Mouse (Mus musculus) liver, adult (tissue): ENCODE measurements at regions not wholly inside any gene's neighbourhood (a gene's known extent, or its start where the extent isn't known, plus 50 kb on each side); places are given as distances from the start of the nearest gene placed in this dataset.

Source experiments
- GATA4 ChIP-seq: IDR thresholded peaks from 2 replicates; pipeline ENCODE4 v1.6.1; 2014; ENCODE audit warnings: mild to moderate bottlenecking, low read length; ENCODE audit not compliant: insufficient replicate concordance

- no peak for TF ChIP-seq GATA4
Measured at GRCm38 (mm10) chr1:64200387-64201023, 78.4 kb upstream of the Klf7 start.

- TF ChIP-seq GATA4, result no peak
Measured at GRCm38 (mm10) chr1:64198781-64199180, 76.7 kb upstream of the Klf7 start.

GRCm38 (mm10) chr1:64198322-64198721 lies 76.2 kb upstream of the Klf7 start:
- no peak for TF ChIP-seq GATA4

- TF ChIP-seq GATA4, result no peak
Measured at GRCm38 (mm10) chr1:64195970-64196491, 73.9 kb upstream of the Klf7 start.

- no peak for TF ChIP-seq GATA4
Measured at GRCm38 (mm10) chr1:64195294-64195693, 73.2 kb upstream of the Klf7 start.

- TF ChIP-seq GATA4, result no peak
Measured at GRCm38 (mm10) chr1:64193150-64193838, 71.2 kb upstream of the Klf7 start.

- no peak for TF ChIP-seq GATA4
Measured at GRCm38 (mm10) chr1:64192736-64193135, 70.7 kb upstream of the Klf7 start.

GRCm38 (mm10) chr1:64191242-64192220 lies 69.4 kb upstream of the Klf7 start:
- TF ChIP-seq GATA4, result no peak

- no peak for TF ChIP-seq GATA4
Measured at GRCm38 (mm10) chr1:64190705-64191104, 68.6 kb upstream of the Klf7 start.

- TF ChIP-seq GATA4, result no peak
Measured at GRCm38 (mm10) chr1:64190097-64190496, 68.0 kb upstream of the Klf7 start.

- TF ChIP-seq GATA4, result no peak
Measured at GRCm38 (mm10) chr1:64189471-64189870, 67.4 kb upstream of the Klf7 start.

GRCm38 (mm10) chr1:64187796-64188513 lies 65.9 kb upstream of the Klf7 start:
- TF ChIP-seq GATA4, result no peak

GRCm38 (mm10) chr1:64173708-64174107 lies 51.6 kb upstream of the Klf7 start:
- TF ChIP-seq GATA4, result no peak

- TF ChIP-seq GATA4, result no peak
Measured at GRCm38 (mm10) chr1:64172122-64172521, 50.0 kb upstream of the Klf7 start.
